Mouse (Mus musculus) erythroblast, embryonic 14.5 days (primary cell): ENCODE results near the gene Cxadr.

ENCODE experiments used
- GATA1 ChIP-seq: IDR thresholded peaks from 2 replicates; pipeline ENCODE4 v1.6.1; 2012; ENCODE audit warnings: low read length, inconsistent platforms, mixed read lengths
- TAL1 ChIP-seq: IDR thresholded peaks from 3 replicates; pipeline ENCODE4 v1.6.1; 2012; ENCODE audit warnings: low read length, inconsistent platforms, mixed read lengths

GRCm38 (mm10) chr16:78406657-78407056 lies 105.4 kb downstream of the Cxadr start:
- TF ChIP-seq TAL1 (no peak), GATA1 (no peak)
